Mouse (Mus musculus): ENCODE data around the gene Snapc2.

DNA sequence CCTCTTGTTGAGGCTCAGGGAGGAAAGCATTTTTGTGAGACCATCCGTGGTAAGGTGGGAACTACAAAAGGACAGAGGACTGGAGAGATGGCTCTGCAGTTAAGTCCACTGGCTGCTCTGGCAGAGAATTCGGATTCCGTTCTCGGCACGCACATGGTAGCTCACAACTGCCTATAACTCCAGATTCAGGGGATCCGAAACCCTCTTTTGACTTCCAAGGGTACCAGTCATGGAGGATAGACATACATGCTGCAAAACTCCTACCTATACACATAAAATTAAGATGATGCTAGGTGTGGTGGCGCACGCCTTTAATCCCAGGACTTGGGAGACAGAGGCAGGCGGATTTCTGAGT lies 23.2 kb downstream of the Snapc2 start:
- no peak for TF ChIP-seq CTCF (IDR thresholded peaks at IDR 0.05; ENCODE audit: control insufficient read depth, insufficient read depth, insufficient read length)
- TF ChIP-seq MAX (IDR thresholded peaks at IDR 0.05), result no peak

Data from C2C12 (cell line).